Mouse (Mus musculus): Measurements from ENCODE around the gene Scel. TPM values are rescaled to one million over a fixed set of nuclear protein-coding genes. Genes with fewer than 3 reads are reported as not detected.

Gene Scel
- polyA plus RNA-seq, 1 experiment from 2014 or later: 0.34 TPM

GRCm38 (mm10) chr14:103613573-103614271 lies 100.6 kb downstream of the Scel start:
- DNase-seq (ENCODE audit: low spot score) (no peak), ATAC-seq (replicated peaks; ENCODE audit: low FRiP score) (no peak)
- Histone ChIP-seq H3K9me3 (ENCODE audit: control insufficient read depth, low read length) (no peaks in the 10 kb centered on the region), H3K27me3 (replicated peaks; ENCODE audit: control insufficient read depth, insufficient read depth, low read length) (no peaks in the 10 kb centered on the region), H3K4me1 (replicated peaks; ENCODE audit: control insufficient read depth, insufficient read depth, low read length) (no peaks in the 10 kb centered on the region), H3K4me2 (no peak overlapping the region), H3K27ac (ENCODE audit: low read depth, low read length) (no peak overlapping the region), H3K4me3 (ENCODE audit: low read depth, low read length) (no peak overlapping the region), H3K36me3 (ENCODE audit: control insufficient read depth, insufficient read depth, low read length) (no peaks in the 10 kb centered on the region), H3K9ac (ENCODE audit: low read depth, low read length) (no peak overlapping the region)
- WGBS: 88% methylated on average over 6 of the region's 6 CpGs

GRCm38 (mm10) chr14:103614272-103614587 lies 101.1 kb downstream of the Scel start:
- WGBS: 89% methylated on average over 4 of the region's 4 CpGs
- ATAC-seq (replicated peaks; ENCODE audit: low FRiP score): no peak
- no peak overlapping the region for H3K9ac ChIP-seq (ENCODE audit: low read depth, low read length)

GRCm38 (mm10) chr14:103619756-103620155 lies 106.6 kb downstream of the Scel start:
- Histone ChIP-seq H3K36me3 (ENCODE audit: control insufficient read depth, insufficient read depth, low read length) (no peaks in the 10 kb centered on the region), H3K4me2 (no peak overlapping the region), H3K27ac (ENCODE audit: low read depth, low read length) (no peak overlapping the region), H3K9ac (ENCODE audit: low read depth, low read length) (no peak overlapping the region), H3K4me1 (replicated peaks; ENCODE audit: control insufficient read depth, insufficient read depth, low read length) (no peaks in the 10 kb centered on the region), H3K27me3 (replicated peaks; ENCODE audit: control insufficient read depth, insufficient read depth, low read length) (no peaks in the 10 kb centered on the region), H3K4me3 (ENCODE audit: low read depth, low read length) (no peak overlapping the region), H3K9me3 (ENCODE audit: control insufficient read depth, low read length) (no peaks in the 10 kb centered on the region)
- WGBS: 84% methylated on average over 4 of the region's 4 CpGs
- ATAC-seq (replicated peaks; ENCODE audit: low FRiP score): no peak
- no peak for DNase-seq (ENCODE audit: low spot score)

More at GRCm38 (mm10) chr14:103614272-103614587, 101.1 kb downstream of the Scel start:
- Histone ChIP-seq H3K27me3 (replicated peaks; ENCODE audit: control insufficient read depth, insufficient read depth, low read length) (no peaks in the 10 kb centered on the region), H3K4me3 (ENCODE audit: low read depth, low read length) (no peak overlapping the region), H3K4me2 (no peak overlapping the region), H3K27ac (ENCODE audit: low read depth, low read length) (no peak overlapping the region), H3K36me3 (ENCODE audit: control insufficient read depth, insufficient read depth, low read length) (no peaks in the 10 kb centered on the region), H3K9me3 (ENCODE audit: control insufficient read depth, low read length) (no peaks in the 10 kb centered on the region), H3K4me1 (replicated peaks; ENCODE audit: control insufficient read depth, insufficient read depth, low read length) (no peaks in the 10 kb centered on the region)
- no peak for DNase-seq (ENCODE audit: low spot score)

GRCm38 (mm10) chr14:103621207-103621606 lies 108.1 kb downstream of the Scel start:
- ATAC-seq (replicated peaks; ENCODE audit: low FRiP score): no peak
- Histone ChIP-seq H3K9ac (ENCODE audit: low read depth, low read length) (no peak overlapping the region), H3K27ac (ENCODE audit: low read depth, low read length) (no peak overlapping the region), H3K9me3 (ENCODE audit: control insufficient read depth, low read length) (no peaks in the 10 kb centered on the region), H3K4me3 (ENCODE audit: low read depth, low read length) (no peak overlapping the region), H3K4me1 (replicated peaks; ENCODE audit: control insufficient read depth, insufficient read depth, low read length) (no peaks in the 10 kb centered on the region), H3K27me3 (replicated peaks; ENCODE audit: control insufficient read depth, insufficient read depth, low read length) (no peaks in the 10 kb centered on the region), H3K36me3 (ENCODE audit: control insufficient read depth, insufficient read depth, low read length) (no peaks in the 10 kb centered on the region), H3K4me2 (no peak overlapping the region)
- 84% methylated on average over 2 of the region's 2 CpGs for WGBS
- no peak for DNase-seq (ENCODE audit: low spot score)

- ATAC-seq (replicated peaks; ENCODE audit: low FRiP score) (no peak), DNase-seq (ENCODE audit: low spot score) (no peak)
- H3K4me1 ChIP-seq (replicated peaks; ENCODE audit: control insufficient read depth, insufficient read depth, low read length): no peaks in the 10 kb centered on the region
- H3K4me2 ChIP-seq: no peak overlapping the region
- H3K9me3 ChIP-seq (ENCODE audit: control insufficient read depth, low read length): no peaks in the 10 kb centered on the region
- no peak overlapping the region for H3K4me3 ChIP-seq (ENCODE audit: low read depth, low read length)
- no peaks in the 10 kb centered on the region for H3K27me3 ChIP-seq (replicated peaks; ENCODE audit: control insufficient read depth, insufficient read depth, low read length)
- H3K9ac ChIP-seq (ENCODE audit: low read depth, low read length): no peak overlapping the region
- no peak overlapping the region for H3K27ac ChIP-seq (ENCODE audit: low read depth, low read length)
- WGBS: 84% methylated on average over 6 of the region's 6 CpGs
- no peaks in the 10 kb centered on the region for H3K36me3 ChIP-seq (ENCODE audit: control insufficient read depth, insufficient read depth, low read length)
These were observed 113.0 kb downstream of the Scel start for GRCm38 (mm10) chr14:103626100-103626499.

- no peaks in the 10 kb centered on the region for H3K9me3 ChIP-seq (ENCODE audit: control insufficient read depth, low read length)
- 86% methylated on average over 7 of the region's 7 CpGs for WGBS
- H3K9ac ChIP-seq (ENCODE audit: low read depth, low read length): no peak overlapping the region
- no peaks in the 10 kb centered on the region for H3K4me1 ChIP-seq (replicated peaks; ENCODE audit: control insufficient read depth, insufficient read depth, low read length)
- no peak overlapping the region for H3K4me2 ChIP-seq
- H3K4me3 ChIP-seq (ENCODE audit: low read depth, low read length): no peak overlapping the region
- DNase-seq (ENCODE audit: low spot score): no peak
- ATAC-seq (replicated peaks; ENCODE audit: low FRiP score): no peak
- no peaks in the 10 kb centered on the region for H3K36me3 ChIP-seq (ENCODE audit: control insufficient read depth, insufficient read depth, low read length)
- no peaks in the 10 kb centered on the region for H3K27me3 ChIP-seq (replicated peaks; ENCODE audit: control insufficient read depth, insufficient read depth, low read length)
- H3K27ac ChIP-seq (ENCODE audit: low read depth, low read length): no peak overlapping the region
These were observed 116.7 kb downstream of the Scel start for GRCm38 (mm10) chr14:103629639-103630364.

GRCm38 (mm10) chr14:103630545-103630944 lies 117.4 kb downstream of the Scel start:
- Histone ChIP-seq H3K4me1 (replicated peaks; ENCODE audit: control insufficient read depth, insufficient read depth, low read length) (no peaks in the 10 kb centered on the region), H3K27ac (ENCODE audit: low read depth, low read length) (no peak overlapping the region), H3K9me3 (ENCODE audit: control insufficient read depth, low read length) (no peaks in the 10 kb centered on the region), H3K4me2 (no peak overlapping the region), H3K4me3 (ENCODE audit: low read depth, low read length) (no peak overlapping the region), H3K9ac (ENCODE audit: low read depth, low read length) (no peak overlapping the region), H3K27me3 (replicated peaks; ENCODE audit: control insufficient read depth, insufficient read depth, low read length) (no peaks in the 10 kb centered on the region), H3K36me3 (ENCODE audit: control insufficient read depth, insufficient read depth, low read length) (no peaks in the 10 kb centered on the region)
- DNase-seq (ENCODE audit: low spot score) (no peak), ATAC-seq (replicated peaks; ENCODE audit: low FRiP score) (no peak)
- WGBS: 79% methylated on average over 8 of the region's 8 CpGs

- H3K4me2 ChIP-seq: no peak overlapping the region
- WGBS: 79% methylated on average over 3 of the region's 3 CpGs
- no peak overlapping the region for H3K27ac ChIP-seq (ENCODE audit: low read depth, low read length)
- no peaks in the 10 kb centered on the region for H3K9me3 ChIP-seq (ENCODE audit: control insufficient read depth, low read length)
- DNase-seq (ENCODE audit: low spot score) (no peak), ATAC-seq (replicated peaks; ENCODE audit: low FRiP score) (no peak)
- no peak overlapping the region for H3K9ac ChIP-seq (ENCODE audit: low read depth, low read length)
- H3K36me3 ChIP-seq (ENCODE audit: control insufficient read depth, insufficient read depth, low read length): no peaks in the 10 kb centered on the region
- no peaks in the 10 kb centered on the region for H3K4me1 ChIP-seq (replicated peaks; ENCODE audit: control insufficient read depth, insufficient read depth, low read length)
- no peaks in the 10 kb centered on the region for H3K27me3 ChIP-seq (replicated peaks; ENCODE audit: control insufficient read depth, insufficient read depth, low read length)
- H3K4me3 ChIP-seq (ENCODE audit: low read depth, low read length): no peak overlapping the region
These were observed 130.8 kb downstream of the Scel start for GRCm38 (mm10) chr14:103643933-103644332.

GRCm38 (mm10) chr14:103647981-103648380 lies 134.8 kb downstream of the Scel start:
- Histone ChIP-seq H3K4me2 (no peak overlapping the region), H3K27me3 (replicated peaks; ENCODE audit: control insufficient read depth, insufficient read depth, low read length) (peaks cover 9% of the 10 kb centered on the region), H3K4me1 (replicated peaks; ENCODE audit: control insufficient read depth, insufficient read depth, low read length) (no peaks in the 10 kb centered on the region), H3K27ac (ENCODE audit: low read depth, low read length) (no peak overlapping the region), H3K9ac (ENCODE audit: low read depth, low read length) (no peak overlapping the region), H3K36me3 (ENCODE audit: control insufficient read depth, insufficient read depth, low read length) (no peaks in the 10 kb centered on the region), H3K4me3 (ENCODE audit: low read depth, low read length) (no peak overlapping the region), H3K9me3 (ENCODE audit: control insufficient read depth, low read length) (no peaks in the 10 kb centered on the region)
- WGBS: 83% methylated on average over 2 of the region's 2 CpGs
- DNase-seq (ENCODE audit: low spot score): no peak
- no peak for ATAC-seq (replicated peaks; ENCODE audit: low FRiP score)

Measured in liver, embryonic 11.5 days (tissue).